Mouse (Mus musculus) limb, embryonic 12.5 days (tissue): ENCODE measurements around the gene Zbtb48. TPM values are rescaled to one million over a fixed set of nuclear protein-coding genes. Genes with fewer than 3 reads are reported as not detected.

Experiments
- ATAC-seq: fragments of 200-750 bp; cut with Nextera tagmentation; 2 replicates; pipeline ENCODE4 v1.8.0; 2017; ENCODE audit warnings: low read depth, moderate TSS enrichment; ENCODE audit not compliant: insufficient number of reproducible peaks, insufficient read depth, low FRiP score, low TSS enrichment
- H3K27ac ChIP-seq: fragments of 300-500 bp; sonication (generic); 2 replicates; pipeline ENCODE4 v1.5.1; 2016; ENCODE audit warnings: mild to moderate bottlenecking, moderate library complexity
- H3K27me3 ChIP-seq: fragments of 300-500 bp; sonication (generic); 2 replicates; pipeline ENCODE4 v1.6.1; 2016; ENCODE audit warnings: mild to moderate bottlenecking, moderate library complexity
- H3K36me3 ChIP-seq: fragments of 300-500 bp; sonication (generic); 2 replicates; pipeline ENCODE4 v1.6.1; 2016; ENCODE audit warnings: mild to moderate bottlenecking, moderate library complexity
- H3K4me1 ChIP-seq: fragments of 300-500 bp; sonication (generic); replicated peaks from 2 replicates; pipeline ENCODE4 v1.6.1; 2016
- H3K4me2 ChIP-seq: fragments of 300-500 bp; sonication (generic); 2 replicates; pipeline ENCODE4 v1.6.1; 2016; ENCODE audit warnings: mild to moderate bottlenecking, moderate library complexity
- H3K4me3 ChIP-seq: fragments of 300-500 bp; sonication (generic); replicated peaks from 2 replicates; pipeline ENCODE4 v1.5.1; 2016; ENCODE audit warnings: mild to moderate bottlenecking
- H3K9ac ChIP-seq: fragments of 300-500 bp; sonication (generic); replicated peaks from 2 replicates; pipeline ENCODE4 v1.6.1; 2016; ENCODE audit warnings: mild to moderate bottlenecking, moderate library complexity
- H3K9me3 ChIP-seq: fragments of 300-500 bp; sonication (generic); 2 replicates; pipeline ENCODE4 v1.6.1; 2016; ENCODE audit warnings: mild to moderate bottlenecking, moderate library complexity
- WGBS: fragments of 180-500 bp; shearing (Covaris S2); methylation state at CpG from one replicate; pipeline ENCODE4 v1.1.7; 2016; 5-methylcytosine and 5-hydroxymethylcytosine counted together
- polyA plus RNA-seq: library from polyadenylated mRNA; unstranded; fragments of >200 nt; fragmentation: Nextera tagmentation; extraction: Ambion mirVana; gene quantifications from 2 replicates; pipeline ENCODE4 v1.2.1, GENCODE M21; 2016

The Zbtb48 gene
- polyA plus RNA-seq, 1 experiment from 2014 or later: 25.6 TPM

GRCm38 (mm10) chr4:151988342-151989109 is 38.9 kb downstream of the Zbtb48 start, which contains the start of gene Thap3:
Gene Thap3, minus strand, starts transcription at chr4:151988997.
- H3K4me2 ChIP-seq: peak within 1 kb of the TSS; percentile 77
- ATAC-seq: peak; percentile 70
- no peaks in the 10 kb centered on the region for H3K9me3 ChIP-seq
- H3K4me3 ChIP-seq: peak within 1 kb of the TSS; percentile 89
- peak within 1 kb of the TSS; percentile 93 for H3K9ac ChIP-seq
- 1% methylated on average over 54 of the region's 54 CpGs for WGBS
- H3K27me3 ChIP-seq: no peaks in the 10 kb centered on the region
- H3K27ac ChIP-seq: peak within 1 kb of the TSS; percentile 94
- H3K36me3 ChIP-seq: peaks cover 68% of the 10 kb centered on the region
- peaks cover 45% of the 10 kb centered on the region for H3K4me1 ChIP-seq

- Histone ChIP-seq H3K27me3 (no peaks in the 10 kb centered on the region), H3K4me1 (peaks cover 44% of the 10 kb centered on the region), H3K27ac (peak overlapping the region; percentile 94), H3K4me2 (peak overlapping the region; percentile 77), H3K4me3 (peak overlapping the region; percentile 89), H3K36me3 (peaks cover 69% of the 10 kb centered on the region), H3K9me3 (no peaks in the 10 kb centered on the region), H3K9ac (peak overlapping the region; percentile 93)
- 29% methylated on average over 10 of the region's 10 CpGs for WGBS
- ATAC-seq: no peak
These were observed 39.5 kb downstream of the Zbtb48 start for GRCm38 (mm10) chr4:151988014-151988341.

- 0 out of 2 replicates have a peak overlapping the region, but pooled peaks have one; percentile 77 for H3K4me2 ChIP-seq
- WGBS: 64% methylated on average over 8 of the region's 8 CpGs
- H3K9me3 ChIP-seq: no peaks in the 10 kb centered on the region
- peaks cover 47% of the 10 kb centered on the region for H3K4me1 ChIP-seq
- ATAC-seq: no peak
- H3K27ac ChIP-seq: no peak overlapping the region
- peak overlapping the region; percentile 18; the same call in 1 of the 2 replicates for H3K9ac ChIP-seq
- no peaks in the 10 kb centered on the region for H3K27me3 ChIP-seq
- 0 out of 2 replicates have a peak overlapping the region, but pooled peaks have one; percentile 6 for H3K4me3 ChIP-seq
- H3K36me3 ChIP-seq: peaks cover 64% of the 10 kb centered on the region
These were observed 40.8 kb downstream of the Zbtb48 start for GRCm38 (mm10) chr4:151986650-151987049.

DNA sequence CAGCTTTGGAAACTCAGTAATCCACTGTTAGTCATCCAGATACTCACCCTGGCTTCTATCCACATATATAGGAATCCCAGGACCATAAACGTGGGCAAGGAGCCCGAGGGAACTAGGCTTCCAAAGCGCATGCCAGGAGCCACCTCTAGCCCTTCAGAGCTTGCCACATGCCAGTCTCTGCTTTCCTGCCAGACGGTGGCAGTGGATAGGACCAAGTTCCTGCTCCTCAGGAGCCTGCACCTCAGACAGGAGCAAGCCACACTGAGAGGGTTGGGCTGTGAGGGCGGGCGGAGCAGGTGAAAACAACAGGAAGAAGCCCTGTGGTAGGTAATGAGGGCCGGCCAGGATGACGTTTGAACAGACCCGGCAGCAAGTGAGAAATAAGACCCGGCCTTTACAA is 41.6 kb downstream of the Zbtb48 start:
- no peaks in the 10 kb centered on the region for H3K27me3 ChIP-seq
- no peak overlapping the region for H3K4me3 ChIP-seq
- WGBS: 19% methylated on average over 10 of the region's 10 CpGs
- H3K9me3 ChIP-seq: no peaks in the 10 kb centered on the region
- peak overlapping the region; percentile 13 for H3K4me2 ChIP-seq
- H3K4me1 ChIP-seq: peaks cover 47% of the 10 kb centered on the region
- ATAC-seq: no peak
- H3K36me3 ChIP-seq: peaks cover 60% of the 10 kb centered on the region
- no peak overlapping the region for H3K27ac ChIP-seq
- 0 out of 2 replicates have a peak overlapping the region, but pooled peaks have one; percentile 8 for H3K9ac ChIP-seq

DNA sequence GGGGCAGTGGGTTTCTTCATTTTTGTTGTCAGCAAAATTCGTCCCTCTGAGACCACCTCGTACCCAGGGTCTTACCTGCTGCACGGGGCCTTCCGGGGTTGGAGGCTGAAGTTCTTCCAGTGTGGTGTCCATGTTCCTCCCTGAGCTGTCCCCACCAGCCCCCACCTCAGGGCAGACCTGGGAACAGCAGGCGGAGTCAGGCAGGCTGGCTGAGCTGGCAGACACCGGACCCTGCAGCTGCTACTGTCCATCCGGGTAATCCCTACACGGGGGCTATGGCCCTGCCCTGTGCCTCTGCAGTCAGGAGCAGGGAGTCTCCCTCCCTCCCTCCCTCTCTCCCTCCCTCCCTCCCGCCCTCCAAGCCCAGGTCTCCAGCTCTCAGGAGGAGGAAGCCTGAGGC is 43.9 kb downstream of the Zbtb48 start:
- H3K27me3 ChIP-seq: no peaks in the 10 kb centered on the region
- peaks cover 42% of the 10 kb centered on the region for H3K4me1 ChIP-seq
- 0 out of 2 replicates have a peak overlapping the region, but pooled peaks have one; percentile 4 for H3K4me2 ChIP-seq
- WGBS: 26% methylated on average over 8 of the region's 9 CpGs
- peak overlapping the region; percentile 27; the same call in 1 of the 2 replicates for H3K9ac ChIP-seq
- H3K27ac ChIP-seq: 0 out of 2 replicates have a peak overlapping the region, but pooled peaks have one; percentile 12
- no peaks in the 10 kb centered on the region for H3K9me3 ChIP-seq
- peak; percentile 57 for ATAC-seq
- H3K4me3 ChIP-seq: 0 out of 2 replicates have a peak overlapping the region, but pooled peaks have one; percentile 9
- H3K36me3 ChIP-seq: peaks cover 66% of the 10 kb centered on the region

DNA sequence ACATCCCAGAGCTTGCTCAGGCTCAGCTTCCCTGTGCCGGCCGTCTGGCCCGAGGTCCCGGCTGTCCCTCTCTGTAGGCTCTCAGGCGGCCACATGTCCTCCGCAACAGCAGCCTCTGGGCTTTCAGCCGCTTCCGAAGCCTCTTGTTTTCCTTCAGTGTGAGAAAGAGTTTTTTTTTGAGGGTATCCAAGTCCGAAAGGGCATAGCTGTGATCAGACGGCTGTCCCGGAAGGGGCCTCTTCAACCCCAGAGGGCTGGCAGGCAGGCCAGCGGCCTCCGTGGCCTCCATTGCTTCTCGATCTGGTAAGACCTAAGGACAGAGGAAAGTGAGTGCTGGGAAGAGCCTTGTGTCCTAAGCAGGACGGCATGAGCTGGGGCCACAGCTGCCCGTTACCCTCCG is 44.4 kb downstream of the Zbtb48 start:
- peak overlapping the region; percentile 35; the same call in 1 of the 2 replicates for H3K27ac ChIP-seq
- H3K36me3 ChIP-seq: peaks cover 66% of the 10 kb centered on the region
- WGBS: 50% methylated on average over 17 of the region's 17 CpGs
- H3K9ac ChIP-seq: no peak overlapping the region
- 0 out of 2 replicates have a peak overlapping the region, but pooled peaks have one; percentile 4 for H3K4me2 ChIP-seq
- peaks cover 39% of the 10 kb centered on the region for H3K4me1 ChIP-seq
- H3K27me3 ChIP-seq: no peaks in the 10 kb centered on the region
- peak overlapping the region; percentile 9; the same call in 1 of the 2 replicates for H3K4me3 ChIP-seq
- ATAC-seq: no peak
- no peaks in the 10 kb centered on the region for H3K9me3 ChIP-seq

DNA sequence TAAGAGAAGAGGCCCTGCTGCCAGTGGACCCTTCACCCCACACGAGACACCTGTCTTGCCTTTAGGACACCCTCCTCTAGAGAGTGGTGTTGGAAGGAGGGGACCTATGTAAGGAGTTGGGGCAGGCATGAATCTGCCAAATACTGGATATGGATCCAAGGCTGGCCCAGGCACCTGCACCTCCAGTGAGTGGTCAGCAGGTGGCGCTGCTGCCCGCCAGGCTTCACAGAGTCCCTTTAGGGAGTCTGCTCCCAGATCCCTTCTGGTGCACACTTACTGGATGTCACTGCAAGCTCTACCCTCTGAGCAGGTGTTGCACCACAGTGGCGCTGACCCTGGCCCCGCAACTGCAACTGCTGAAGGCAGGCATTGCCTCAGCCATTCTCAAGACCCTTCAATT is 46.1 kb downstream of the Zbtb48 start:
- Histone ChIP-seq H3K4me2 (no peak overlapping the region), H3K27ac (0 out of 2 replicates have a peak overlapping the region, but pooled peaks have one; percentile 8), H3K9ac (no peak overlapping the region), H3K36me3 (peaks cover 74% of the 10 kb centered on the region), H3K4me3 (no peak overlapping the region), H3K27me3 (no peaks in the 10 kb centered on the region), H3K9me3 (no peaks in the 10 kb centered on the region), H3K4me1 (peaks cover 22% of the 10 kb centered on the region)
- ATAC-seq: 0 out of 2 replicates have a peak, but pooled peaks have one; percentile 30
- 11% methylated on average over 5 of the region's 5 CpGs for WGBS

DNA sequence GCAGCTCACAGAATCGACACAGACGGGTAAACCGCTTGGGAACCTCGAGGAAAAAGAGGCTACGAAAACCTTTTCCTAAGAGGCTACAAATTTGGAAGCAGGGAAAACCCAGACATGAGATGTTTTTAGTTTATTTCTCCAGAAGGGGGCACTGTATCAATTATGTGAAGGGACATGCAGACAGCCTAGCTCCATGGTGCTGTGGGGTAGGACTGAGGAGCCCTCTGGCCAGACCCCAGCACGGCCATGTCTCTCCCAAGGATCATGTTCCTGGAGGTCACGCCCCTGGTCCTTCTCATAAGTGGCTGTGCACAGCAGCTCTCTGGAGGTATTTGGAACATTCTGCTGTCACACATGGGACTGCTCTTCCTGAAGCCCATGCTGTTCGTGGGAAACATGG is 46.8 kb downstream of the Zbtb48 start:
- H3K36me3 ChIP-seq: peaks cover 74% of the 10 kb centered on the region

GRCm38 (mm10) chr4:151977748-151978147 is 49.7 kb downstream of the Zbtb48 start:
- H3K9ac ChIP-seq: no peak overlapping the region

More for the DNA sequence above, 46.8 kb downstream of the Zbtb48 start:
- no peak for ATAC-seq
- H3K4me1 ChIP-seq: peaks cover 16% of the 10 kb centered on the region
- H3K9me3 ChIP-seq: no peaks in the 10 kb centered on the region
- 77% methylated on average over 8 of the region's 8 CpGs for WGBS
- no peak overlapping the region for H3K4me2 ChIP-seq
- no peak overlapping the region for H3K9ac ChIP-seq
- H3K27ac ChIP-seq: no peak overlapping the region
- no peak overlapping the region for H3K4me3 ChIP-seq
- H3K27me3 ChIP-seq: no peaks in the 10 kb centered on the region

GRCm38 (mm10) chr4:151975441-151975840 is 52.0 kb downstream of the Zbtb48 start:
- Histone ChIP-seq H3K9me3 (no peaks in the 10 kb centered on the region), H3K4me3 (no peak overlapping the region), H3K4me1 (no peaks in the 10 kb centered on the region), H3K4me2 (no peak overlapping the region), H3K36me3 (peaks cover 77% of the 10 kb centered on the region), H3K27ac (no peak overlapping the region), H3K27me3 (no peaks in the 10 kb centered on the region), H3K9ac (no peak overlapping the region)
- no peak for ATAC-seq
- WGBS: 90% methylated on average over 3 of the region's 3 CpGs

More at GRCm38 (mm10) chr4:151977748-151978147, 49.7 kb downstream of the Zbtb48 start:
- 46% methylated on average over 10 of the region's 10 CpGs for WGBS
- H3K4me3 ChIP-seq: no peak overlapping the region
- no peak for ATAC-seq
- no peak overlapping the region for H3K4me2 ChIP-seq
- no peaks in the 10 kb centered on the region for H3K27me3 ChIP-seq
- H3K4me1 ChIP-seq: 0 out of 2 replicates have a peak, but pooled peaks cover under 1% of the 10 kb centered on the region
- H3K27ac ChIP-seq: no peak overlapping the region
- peaks cover 77% of the 10 kb centered on the region for H3K36me3 ChIP-seq
- H3K9me3 ChIP-seq: no peaks in the 10 kb centered on the region

- ATAC-seq: no peak
- Histone ChIP-seq H3K4me2 (no peak overlapping the region), H3K4me3 (no peak overlapping the region), H3K4me1 (no peaks in the 10 kb centered on the region), H3K9ac (no peak overlapping the region), H3K27ac (no peak overlapping the region), H3K9me3 (no peaks in the 10 kb centered on the region), H3K27me3 (no peaks in the 10 kb centered on the region), H3K36me3 (peaks cover 83% of the 10 kb centered on the region)
- WGBS: 71% methylated on average over 10 of the region's 10 CpGs
These were observed 55.1 kb downstream of the Zbtb48 start for GRCm38 (mm10) chr4:151972221-151972967.
